Mouse (Mus musculus): ENCODE results near the gene Man1c1. TPM values are rescaled to one million over a fixed set of nuclear protein-coding genes. Genes with fewer than 3 reads are reported as not detected.

Gene Man1c1
- polyA plus RNA-seq, 1 experiment from 2014 or later = 1.2 TPM

- peak overlapping the region; percentile 26; the same call in 1 of the 2 replicates for H3K4me2 ChIP-seq
Measured at GRCm38 (mm10) chr4:134517719-134518118, 186.4 kb downstream of the Man1c1 start.

GRCm38 (mm10) chr4:134516981-134517380 is 187.1 kb downstream of the Man1c1 start:
- H3K9me3 ChIP-seq (replicated peaks) = no peaks in the 10 kb centered on the region
- peak overlapping the region; percentile 70 for H3K27ac ChIP-seq
- WGBS (ENCODE audit: insufficient replicate concordance) = 61% methylated on average over 8 of the region's 8 CpGs
- H3K36me3 ChIP-seq = peaks cover 69% of the 10 kb centered on the region
- ATAC-seq (ENCODE audit: low read depth) (no peak), DNase-seq (no peak)
- no peaks in the 10 kb centered on the region for H3K27me3 ChIP-seq
- H3K4me2 ChIP-seq = peak overlapping the region; percentile 26; the same call in 1 of the 2 replicates
- H3K4me3 ChIP-seq (replicated peaks) = no peak overlapping the region
- peak overlapping the region; percentile 30 for H3K9ac ChIP-seq
- peaks cover 61% of the 10 kb centered on the region for H3K4me1 ChIP-seq (replicated peaks)

More at GRCm38 (mm10) chr4:134517719-134518118, 186.4 kb downstream of the Man1c1 start:
- Histone ChIP-seq H3K27me3 (no peaks in the 10 kb centered on the region), H3K9ac (peak overlapping the region; percentile 30; the same call in 1 of the 2 replicates), H3K9me3 (replicated peaks) (no peaks in the 10 kb centered on the region), H3K36me3 (peaks cover 77% of the 10 kb centered on the region), H3K4me3 (replicated peaks) (no peak overlapping the region), H3K4me1 (replicated peaks) (peaks cover 54% of the 10 kb centered on the region), H3K27ac (peak overlapping the region; percentile 70)
- no peak for DNase-seq
- WGBS (ENCODE audit: insufficient replicate concordance) = 66% methylated on average over 10 of the region's 10 CpGs
- ATAC-seq (ENCODE audit: low read depth) = no peak

- DNase-seq = no peak
- Histone ChIP-seq H3K4me2 (peak overlapping the region; percentile 31; the same call in 1 of the 2 replicates), H3K4me1 (replicated peaks) (peaks cover 68% of the 10 kb centered on the region)
Measured at GRCm38 (mm10) chr4:134515614-134516013, 188.5 kb downstream of the Man1c1 start.

GRCm38 (mm10) chr4:134514309-134514930 is 189.7 kb downstream of the Man1c1 start:
- peak overlapping the region; percentile 93 for H3K4me2 ChIP-seq
- H3K27me3 ChIP-seq = no peaks in the 10 kb centered on the region
- DNase-seq = peak; percentile 51
- WGBS (ENCODE audit: insufficient replicate concordance) = 45% methylated on average over 11 of the region's 11 CpGs
- H3K9me3 ChIP-seq (replicated peaks) = no peaks in the 10 kb centered on the region
- ATAC-seq (ENCODE audit: low read depth) = 0 out of 2 replicates have a peak, but pooled peaks have one; percentile 20
- peaks cover 45% of the 10 kb centered on the region for H3K36me3 ChIP-seq
- H3K9ac ChIP-seq = peak overlapping the region; percentile 62
- peak overlapping the region; percentile 77 for H3K4me3 ChIP-seq (replicated peaks)
- peak overlapping the region; percentile 88 for H3K27ac ChIP-seq
- H3K4me1 ChIP-seq (replicated peaks) = peaks cover 78% of the 10 kb centered on the region

More at GRCm38 (mm10) chr4:134515614-134516013, 188.5 kb downstream of the Man1c1 start:
- H3K27me3 ChIP-seq = no peaks in the 10 kb centered on the region
- H3K4me3 ChIP-seq (replicated peaks) = no peak overlapping the region; the same call in 1 of the 2 replicates
- peaks cover 56% of the 10 kb centered on the region for H3K36me3 ChIP-seq
- H3K9ac ChIP-seq = peak overlapping the region; percentile 45
- H3K27ac ChIP-seq = peak overlapping the region; percentile 55
- 52% methylated on average over 7 of the region's 7 CpGs for WGBS (ENCODE audit: insufficient replicate concordance)
- H3K9me3 ChIP-seq (replicated peaks) = no peaks in the 10 kb centered on the region
- ATAC-seq (ENCODE audit: low read depth) = no peak

- no peak for DNase-seq
- Histone ChIP-seq H3K4me1 (replicated peaks) (peaks cover 87% of the 10 kb centered on the region), H3K27ac (peak overlapping the region; percentile 88), H3K9ac (peak overlapping the region; percentile 66), H3K4me2 (peak overlapping the region; percentile 93), H3K9me3 (replicated peaks) (no peaks in the 10 kb centered on the region), H3K36me3 (peaks cover 31% of the 10 kb centered on the region), H3K4me3 (replicated peaks) (peak overlapping the region; percentile 77), H3K27me3 (no peaks in the 10 kb centered on the region)
- WGBS (ENCODE audit: insufficient replicate concordance) = 3% methylated on average over 15 of the region's 15 CpGs
- ATAC-seq (ENCODE audit: low read depth) = peak; percentile 62
Measured at GRCm38 (mm10) chr4:134512798-134513197, 191.3 kb downstream of the Man1c1 start.

GRCm38 (mm10) chr4:134511730-134512129 is 192.4 kb downstream of the Man1c1 start:
- Histone ChIP-seq H3K27ac (peak overlapping the region; percentile 89), H3K4me2 (peak overlapping the region; percentile 93), H3K27me3 (no peaks in the 10 kb centered on the region), H3K4me1 (replicated peaks) (peaks cover 87% of the 10 kb centered on the region), H3K9ac (peak overlapping the region; percentile 85), H3K4me3 (replicated peaks) (peak overlapping the region; percentile 77), H3K9me3 (replicated peaks) (no peaks in the 10 kb centered on the region), H3K36me3 (peaks cover 35% of the 10 kb centered on the region)
- ATAC-seq (ENCODE audit: low read depth) (no peak), DNase-seq (no peak)
- 18% methylated on average over 6 of the region's 6 CpGs for WGBS (ENCODE audit: insufficient replicate concordance)

Small RNA genes within 50 kb of the gene (microRNA-seq; reads per million reads assigned to microRNA genes)
- not detected for gene Mir6403

Other genes starting within 250 kb of the Man1c1 start
- 514 and 581 TPM in 2 replicates for gene Stmn1, start 236.0 kb downstream of the Man1c1 start, polyA plus RNA-seq (2015; fragmentation: Nextera tagmentation; extraction: Ambion mirVana)
- 6.5 and 7.4 TPM in 2 replicates for gene Paqr7, start 207.6 kb downstream of the Man1c1 start, polyA plus RNA-seq (2015; fragmentation: Nextera tagmentation; extraction: Ambion mirVana)
- 25.4 and 30.6 TPM in 2 replicates for gene Aunip, start 193.3 kb downstream of the Man1c1 start, polyA plus RNA-seq (2015; fragmentation: Nextera tagmentation; extraction: Ambion mirVana)
- 53.7 and 59.2 TPM in 2 replicates for gene Mtfr1l, start 168.9 kb downstream of the Man1c1 start, polyA plus RNA-seq (2015; fragmentation: Nextera tagmentation; extraction: Ambion mirVana)
- gene Selenon, start 152.1 kb downstream of the Man1c1 start, polyA plus RNA-seq (2015; fragmentation: Nextera tagmentation; extraction: Ambion mirVana) = 1.8 and 2.3 TPM in 2 replicates
- gene Ldlrap1, start 63.7 kb upstream of the Man1c1 start, polyA plus RNA-seq (2015; fragmentation: Nextera tagmentation; extraction: Ambion mirVana) = 20.3 and 23.1 TPM in 2 replicates
- gene Maco1, start 149.1 kb upstream of the Man1c1 start, polyA plus RNA-seq (2015; fragmentation: Nextera tagmentation; extraction: Ambion mirVana) = 19.0 and 23.3 TPM in 2 replicates
- 545 and 561 TPM in 2 replicates for gene Rhd, start 160.2 kb upstream of the Man1c1 start, polyA plus RNA-seq (2015; fragmentation: Nextera tagmentation; extraction: Ambion mirVana)
- 83.1 and 92.7 TPM in 2 replicates for gene Tmem50a, start 210.7 kb upstream of the Man1c1 start, polyA plus RNA-seq (2015; fragmentation: Nextera tagmentation; extraction: Ambion mirVana)
- 232 and 286 TPM in 2 replicates for gene Rsrp1, start 219.3 kb upstream of the Man1c1 start, polyA plus RNA-seq (2015; fragmentation: Nextera tagmentation; extraction: Ambion mirVana)
- gene Syf2, start 226.6 kb upstream of the Man1c1 start, polyA plus RNA-seq (2015; fragmentation: Nextera tagmentation; extraction: Ambion mirVana) = 61.7 and 77.5 TPM in 2 replicates

All from liver, embryonic 13.5 days (tissue).